Mouse (Mus musculus) myocyte (in vitro differentiated cells): Measurements from ENCODE around the gene Cym. TPM values are rescaled to one million over a fixed set of nuclear protein-coding genes. Genes with fewer than 3 reads are reported as not detected.

Experiments
- H3K27me3 ChIP-seq: one replicate; pipeline ENCODE4 v1.6.1; 2011; ENCODE audit not compliant: control insufficient read depth, insufficient read depth, insufficient read length
- H3K36me3 ChIP-seq: one replicate; pipeline ENCODE4 v1.6.1; 2011; ENCODE audit not compliant: control insufficient read depth, insufficient read depth
- H3K4me2 ChIP-seq: one replicate; pipeline ENCODE4 v1.6.1; 2011; ENCODE audit warnings: low read depth, control low read depth
- H3K4me3 ChIP-seq: one replicate; pipeline ENCODE4 v1.5.1; 2011; ENCODE audit warnings: mild to moderate bottlenecking, control low read depth, moderate library complexity
- H3K79me2 ChIP-seq: one replicate; pipeline ENCODE4 v1.6.1; 2011; ENCODE audit not compliant: control insufficient read depth, insufficient read depth
- H3ac ChIP-seq: one replicate; pipeline ENCODE4 v1.6.1; 2011; ENCODE audit not compliant: control insufficient read depth, insufficient read length
- CEBPB ChIP-seq: IDR thresholded peaks from 2 replicates; pipeline ENCODE4 v1.6.1; 2011; ENCODE audit warnings: mild to moderate bottlenecking, moderate library complexity; ENCODE audit not compliant: poor library complexity, insufficient read depth, severe bottlenecking
- E2F4 ChIP-seq: IDR thresholded peaks from one replicate; pipeline ENCODE4 v1.6.1; 2011; ENCODE audit warnings: mild to moderate bottlenecking, control low read depth, moderate library complexity; ENCODE audit not compliant: insufficient read depth
- MAX ChIP-seq: IDR thresholded peaks from one replicate; pipeline ENCODE4 v1.6.1; 2011; ENCODE audit warnings: low read depth, mild to moderate bottlenecking, control low read depth
- MYOD1 ChIP-seq, 3 experiments: IDR thresholded peaks; one replicate each; pipeline ENCODE4 v1.6.1; 2011; ENCODE audit warnings: control low read depth in 2 of 3, low read depth in 2 of 3, mild to moderate bottlenecking in 2 of 3, moderate library complexity in 1 of 3; ENCODE audit not compliant: insufficient read length in 2 of 3, control insufficient read depth in 1 of 3
- MYOG ChIP-seq, 3 experiments: IDR thresholded peaks; one replicate each; pipeline ENCODE4 v1.6.1; 2011; ENCODE audit warnings: control low read depth in 2 of 3, low read depth in 2 of 3, mild to moderate bottlenecking in 2 of 3; ENCODE audit not compliant: insufficient read length in 2 of 3, control insufficient read depth in 1 of 3, insufficient read depth in 1 of 3
- POLR2A ChIP-seq: IDR thresholded peaks from one replicate; pipeline ENCODE4 v1.6.1; 2011; ENCODE audit warnings: low read depth, mild to moderate bottlenecking, control low read depth, moderate library complexity; ENCODE audit not compliant: insufficient read length
- POLR2AphosphoS2 ChIP-seq: IDR thresholded peaks from one replicate; pipeline ENCODE4 v1.6.1; 2011; ENCODE audit warnings: low read depth, control low read depth; ENCODE audit not compliant: insufficient read length
- REST ChIP-seq: IDR thresholded peaks from one replicate; pipeline ENCODE4 v1.6.1; 2011; ENCODE audit warnings: mild to moderate bottlenecking, control low read depth, moderate library complexity; ENCODE audit not compliant: insufficient read depth, insufficient read length
- SRF ChIP-seq: IDR thresholded peaks from one replicate; pipeline ENCODE4 v1.6.1; 2011; ENCODE audit warnings: low read depth; ENCODE audit not compliant: control insufficient read depth, insufficient read length
- TCF12 ChIP-seq: IDR thresholded peaks from one replicate; pipeline ENCODE4 v1.6.1; 2011; ENCODE audit warnings: mild to moderate bottlenecking, control low read depth; ENCODE audit not compliant: poor library complexity, insufficient read depth, severe bottlenecking
- TCF3 ChIP-seq: IDR thresholded peaks from one replicate; pipeline ENCODE4 v1.6.1; 2011; ENCODE audit warnings: low read depth, control low read depth; ENCODE audit not compliant: insufficient read length
- USF1 ChIP-seq: IDR thresholded peaks from one replicate; pipeline ENCODE4 v1.6.1; 2011; ENCODE audit warnings: low read depth, mild to moderate bottlenecking, control low read depth, moderate library complexity
- polyA plus RNA-seq: library from polyadenylated mRNA; unstranded; fragments of >200 nt; fragmentation: generic; extraction: Trizol; gene quantifications from one replicate; pipeline ENCODE4 v1.2.1, GENCODE M21; 2012; ENCODE audit warnings: missing spikeins

Cym gene
- polyA plus RNA-seq, 1 experiment = 0.05 TPM

GRCm38 (mm10) chr3:107249042-107249441, 27.5 kb upstream of the Cym start:
- no peaks in the 10 kb centered on the region for H3K79me2 ChIP-seq
- H3K4me2 ChIP-seq = no peak overlapping the region
- no peak overlapping the region for H3K4me3 ChIP-seq
- no peaks in the 10 kb centered on the region for H3K27me3 ChIP-seq
- no peaks in the 10 kb centered on the region for H3K36me3 ChIP-seq
- TF ChIP-seq TCF12 (no peak), MYOG (IDR thresholded peaks at IDR 0.05; ENCODE audit: control insufficient read depth in 1 of 3, insufficient read depth in 1 of 3, insufficient read length in 2 of 3, low read depth in 2 of 3) (no peak), MAX (no peak), POLR2A (no peak), CEBPB (no peak), REST (no peak), E2F4 (no peak), USF1 (no peak), MYOD1 (IDR thresholded peaks at IDR 0.05; ENCODE audit: control insufficient read depth in 1 of 3, insufficient read length in 2 of 3, low read depth in 2 of 3) (no peak), TCF3 (no peak), POLR2AphosphoS2 (no peak), SRF (no peak)
- no peak overlapping the region for H3ac ChIP-seq

GRCm38 (mm10) chr3:107246876-107247275, 25.3 kb upstream of the Cym start:
- no peaks in the 10 kb centered on the region for H3K79me2 ChIP-seq
- no peak overlapping the region for H3K4me3 ChIP-seq
- H3K27me3 ChIP-seq = no peaks in the 10 kb centered on the region
- H3K4me2 ChIP-seq = no peak overlapping the region
- no peaks in the 10 kb centered on the region for H3K36me3 ChIP-seq
- H3ac ChIP-seq = no peak overlapping the region
- TF ChIP-seq USF1 (no peak), MAX (no peak), REST (no peak), POLR2A (no peak), MYOD1 (IDR thresholded peaks at IDR 0.05; ENCODE audit: control insufficient read depth in 1 of 3, insufficient read length in 2 of 3, low read depth in 2 of 3) (no peak), TCF12 (no peak), CEBPB (no peak)

GRCm38 (mm10) chr3:107241389-107242094, 20.0 kb upstream of the Cym start:
- H3K4me3 ChIP-seq = no peak overlapping the region
- no peaks in the 10 kb centered on the region for H3K79me2 ChIP-seq
- H3K4me2 ChIP-seq = no peak overlapping the region
- no peaks in the 10 kb centered on the region for H3K36me3 ChIP-seq
- TF ChIP-seq USF1 = no peak
- TF ChIP-seq CEBPB = no peak
- no peak for TF ChIP-seq MYOG (IDR thresholded peaks at IDR 0.05; ENCODE audit: control insufficient read depth in 1 of 3, insufficient read depth in 1 of 3, insufficient read length in 2 of 3, low read depth in 2 of 3)
- TF ChIP-seq TCF12 = no peak
- no peak overlapping the region for H3ac ChIP-seq
- H3K27me3 ChIP-seq = no peaks in the 10 kb centered on the region

GRCm38 (mm10) chr3:107239607-107240006, 18.1 kb upstream of the Cym start, which contains the start of gene Prok1:
Gene Prok1, minus strand, starts transcription at chr3:107239707.
- TF ChIP-seq SRF (no peak), MYOD1 (IDR thresholded peaks at IDR 0.05; ENCODE audit: control insufficient read depth in 1 of 3, insufficient read length in 2 of 3, low read depth in 2 of 3) (no peak), CEBPB (no peak), TCF12 (no peak), REST (no peak), POLR2AphosphoS2 (no peak), MYOG (IDR thresholded peaks at IDR 0.05; ENCODE audit: control insufficient read depth in 1 of 3, insufficient read depth in 1 of 3, insufficient read length in 2 of 3, low read depth in 2 of 3) (no peak), MAX (no peak), TCF3 (no peak)
- H3ac ChIP-seq = no peak within 1 kb of the TSS
- H3K79me2 ChIP-seq = no peaks in the 10 kb centered on the region
- H3K36me3 ChIP-seq = no peaks in the 10 kb centered on the region
- H3K4me3 ChIP-seq = no peak within 1 kb of the TSS
- no peak within 1 kb of the TSS for H3K4me2 ChIP-seq
- no peaks in the 10 kb centered on the region for H3K27me3 ChIP-seq

GRCm38 (mm10) chr3:107238471-107238980, 17.0 kb upstream of the Cym start:
- Histone ChIP-seq H3K4me2 (no peak overlapping the region), H3K36me3 (no peaks in the 10 kb centered on the region), H3K4me3 (no peak overlapping the region), H3ac (no peak overlapping the region), H3K79me2 (no peaks in the 10 kb centered on the region), H3K27me3 (no peaks in the 10 kb centered on the region)
- no peak for TF ChIP-seq MYOG (IDR thresholded peaks at IDR 0.05; ENCODE audit: control insufficient read depth in 1 of 3, insufficient read depth in 1 of 3, insufficient read length in 2 of 3, low read depth in 2 of 3)
- TF ChIP-seq MYOD1 (IDR thresholded peaks at IDR 0.05; ENCODE audit: control insufficient read depth in 1 of 3, insufficient read length in 2 of 3, low read depth in 2 of 3) = no peak
- no peak for TF ChIP-seq REST
- no peak for TF ChIP-seq USF1
- no peak for TF ChIP-seq CEBPB
